Comparison of ENCODE assay signal across 7 mouse cellular contexts in genomic region chr1:60441438-60441837, GRCm38 (mm10). TPM values are rescaled to one million over a fixed set of nuclear protein-coding genes. Genes with fewer than 3 reads are reported as not detected.
DNase-seq lines count a peak whose midpoint lies in the region; ATAC-seq and TF ChIP-seq lines count a peak whose summit lies in the region.
"Not testable (repeated sequence)": the region's sequence is repeated elsewhere in the genome, so short reads cannot be mapped to it uniquely, and the experiment has no call there.

No protein-coding gene starts in this region.

- not testable (repeated sequence) for H3K9ac ChIP-seq in MEL (ENCODE audit: control insufficient read depth, low read depth, low read length, poor library complexity, severe bottlenecking); heart, adult 2 months (ENCODE audit: low read depth, low read length); liver, postnatal 0 days (replicated peaks)

- H3K4me1 ChIP-seq in E14TG2a.4 (replicated peaks; ENCODE audit: low read depth, low read length); MEL (ENCODE audit: control insufficient read depth in 1 of 2, insufficient read depth in 2 of 2, low read length in 2 of 2); heart, adult 2 months (ENCODE audit: control insufficient read depth, insufficient read depth, low read length); liver, postnatal 0 days (ENCODE audit: insufficient read depth): not testable (repeated sequence)

- ATAC-seq in liver, postnatal 0 days, result not testable (repeated sequence)

- H3K36me3 ChIP-seq in E14TG2a.4 (ENCODE audit: insufficient read depth, low read length); MEL (ENCODE audit: control insufficient read depth in 1 of 2, insufficient read depth in 2 of 2, low read length in 2 of 2); heart, adult 2 months (ENCODE audit: control insufficient read depth, insufficient read depth, low read length); liver, postnatal 0 days (replicated peaks; ENCODE audit: insufficient read depth, low read length): not testable (repeated sequence)

- intact Hi-C loops in heart, adult 2 months (cut with DNase I), result loop anchor here (5.0 kb wide), 1 partner anchor 421 kb away; no protein-coding TSS in a partner anchor

- DNase-seq in 3134 (ENCODE audit: extremely low read depth, insufficient read length, low spot score) (peak; percentile 11), R1 (ENCODE audit: low read depth, low spot score) (peak; percentile 24)
- DNase-seq in MEL (ENCODE audit: low read depth, low spot score); heart, adult 2 months; layer of hippocampus, adult 2 months (ENCODE audit: low spot score in 2 of 2); liver, postnatal 0 days: not testable (repeated sequence)

- not testable (repeated sequence) for H3K4me3 ChIP-seq in E14TG2a.4 (replicated peaks; ENCODE audit: low read length); MEL (ENCODE audit: control insufficient read depth in 1 of 2, insufficient read depth in 1 of 2, low read depth in 2 of 2, low read length in 2 of 2); heart, adult 2 months; layer of hippocampus, adult 2 months; liver, postnatal 0 days (ENCODE audit: low read depth, low read length)

- H3K27ac ChIP-seq in MEL (ENCODE audit: control insufficient read depth, low read depth, low read length); heart, adult 2 months; layer of hippocampus, adult 2 months; liver, postnatal 0 days (ENCODE audit: low read depth): not testable (repeated sequence)

- not testable (repeated sequence) for H3K9me3 ChIP-seq in E14TG2a.4 (ENCODE audit: low read length); MEL (replicated peaks; ENCODE audit: insufficient read depth, low read length); liver, postnatal 0 days (ENCODE audit: low read length)

- not testable (repeated sequence) for TF ChIP-seq EP300 in MEL (IDR thresholded peaks at IDR 0.05; ENCODE audit: low read depth in 1 of 2, low read length in 2 of 2); heart, adult 2 months (IDR thresholded peaks at IDR 0.05; ENCODE audit: insufficient read depth, low read depth, low read length); liver, postnatal 0 days (IDR thresholded peaks at IDR 0.05; ENCODE audit: low read depth)

- not testable (repeated sequence) for TF ChIP-seq RAD21 in MEL (IDR thresholded peaks at IDR 0.05; ENCODE audit: low read depth, low read length)

- 88% methylated on average over 5 of the region's 5 CpGs for WGBS in heart, adult 2 months
- 76% methylated on average over 5 of the region's 5 CpGs for WGBS in liver, postnatal 0 days (ENCODE audit: insufficient replicate concordance)

- TF ChIP-seq CTCF in E14TG2a.4 (conservative IDR thresholded peaks at IDR 0.05; ENCODE audit: low read length) (peak; percentile 20; the same call in 1 of the 2 replicates), MEL (IDR thresholded peaks at IDR 0.05 in 2 of 3, conservative IDR thresholded peaks at IDR 0.05 in 1 of 3; ENCODE audit: control insufficient read depth in 1 of 3, insufficient read depth in 1 of 3, low read depth in 2 of 3, low read length in 3 of 3, poor library complexity in 1 of 3, severe bottlenecking in 1 of 3) (peak in 2 of 3 experiments; percentile 11 to 12; a peak in 1 of 6 replicates)
- TF ChIP-seq CTCF in heart, adult 2 months (IDR thresholded peaks at IDR 0.05), result peak; percentile 37
- TF ChIP-seq CTCF in layer of hippocampus, adult 2 months (conservative IDR thresholded peaks at IDR 0.05), result peak; percentile 53
- 0 out of 2 replicates have a peak, but pooled peaks have one; percentile 6 for TF ChIP-seq CTCF in liver, postnatal 0 days (IDR thresholded peaks at IDR 0.05; ENCODE audit: low read depth)

- H3K79me2 ChIP-seq in MEL (ENCODE audit: control insufficient read depth, insufficient read depth, low read length, poor library complexity); heart, adult 2 months (replicated peaks; ENCODE audit: control insufficient read depth, insufficient read depth, low read length): not testable (repeated sequence)

- not testable (repeated sequence) for TF ChIP-seq POLR2A in MEL (IDR thresholded peaks at IDR 0.05; ENCODE audit: control insufficient read depth in 1 of 2, insufficient read depth in 1 of 2, low read depth in 1 of 2, low read length in 2 of 2, poor library complexity in 1 of 2); heart, adult 2 months (IDR thresholded peaks at IDR 0.05; ENCODE audit: insufficient read depth, low read depth, low read length)

- not testable (repeated sequence) for H3K27me3 ChIP-seq in E14TG2a.4 (ENCODE audit: insufficient read depth, low read length); MEL (ENCODE audit: control insufficient read depth in 1 of 2, insufficient read depth in 2 of 2, low read length in 2 of 2); heart, adult 2 months (ENCODE audit: control insufficient read depth, insufficient read depth, low read length); liver, postnatal 0 days (ENCODE audit: insufficient read depth, low read length)

- H3K4me2 ChIP-seq in liver, postnatal 0 days (ENCODE audit: low read depth, low read length), result not testable (repeated sequence)

TF ChIP-seq in MEL, 35 proteins besides CTCF, POLR2A, EP300 and RAD21:
- 0 out of 2 replicates have a peak, but pooled peaks have one; percentile 30 for TF ChIP-seq MYC (IDR thresholded peaks at IDR 0.05; ENCODE audit: low read depth, low read length)
- peak; percentile 38; the same call in 1 of the 2 replicates for TF ChIP-seq ZNF384 (IDR thresholded peaks at IDR 0.05; ENCODE audit: low read depth, low read length)

RNA-seq across cellular contexts. Expression of gene Abi2, which starts 32.0 kb away (rescaled TPM):
- total RNA-seq in MEL (2012; rRNA removed), result 15.0 and 21.7 TPM in 2 replicates
- 10 to 100 TPM; 16.0 to 75.2 TPM for polyA plus RNA-seq in MEL (2012; ENCODE audit: insufficient read depth in 1 of 2, insufficient read length in 2 of 2, low read depth in 1 of 2, low replicate concordance in 2 of 2, missing spikeins in 1 of 2)
- 10 to 100 TPM; 16.7 to 18.2 TPM for total RNA-seq in heart, adult 2 months (2021)
- 7.0 and 9.9 TPM in 2 replicates for polyA plus RNA-seq in heart, adult 2 months (2012; rRNA removed)
- 100 to 1,000 TPM; 367 to 372 TPM for total RNA-seq in layer of hippocampus, adult 2 months (2021)
- 2.0 and 2.6 TPM in 2 replicates for polyA plus RNA-seq in liver, postnatal 0 days (2015; fragmentation: Nextera tagmentation; extraction: Ambion mirVana)

Comparison
In these comparisons a context has a peak if more than half of its experiments do, and no peak if none do; other contexts are left out.
1. RNA of gene Abi2, which starts 32.0 kb away (total RNA-seq): 367 to 372 TPM in layer of hippocampus, adult 2 months; 16.7 to 18.2 TPM in heart, adult 2 months and 15.0 to 21.7 TPM in MEL; every median in the first group is over 10 times any median in the second.
2. Peak in every context shown above with its lines, with median percentiles within 50 percentile points of each other: CTCF ChIP-seq.